Mouse (Mus musculus) heart, adult 9 months (tissue): ENCODE results near the gene Gm21976.

ENCODE experiments used
- DNase-seq, 2 experiments: peaks; one replicate each; pipeline ENCODE4 v3.0.0; 2022; ENCODE audit warnings: low spot score in 2 of 2

Gm21976 gene

GRCm38 (mm10) chr13:98279686-98280085, at the start of gene Gm21976:
Gene Gm21976, plus strand, starts transcription at chr13:98279887.
- DNase-seq: no peak

DNA sequence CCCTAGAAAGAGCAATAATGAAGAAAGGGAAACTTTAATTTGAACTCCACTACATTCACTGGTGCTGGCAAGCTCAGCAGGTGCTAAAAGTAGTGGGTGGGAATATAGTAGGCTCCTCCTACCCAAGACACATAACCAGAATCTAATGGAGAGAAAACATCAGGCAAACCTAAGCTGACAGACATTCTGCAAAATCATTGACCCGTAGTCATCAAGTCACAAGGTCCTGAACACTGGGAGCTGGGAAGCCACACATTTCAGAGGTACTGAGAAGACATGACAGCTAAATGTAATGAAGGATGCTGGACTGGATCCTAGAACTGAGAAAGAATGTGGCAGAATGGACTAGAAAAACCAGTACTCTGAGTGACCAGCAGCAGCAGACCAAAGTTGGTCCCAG, 49.2 kb upstream of the Gm21976 start:
- no peak for DNase-seq

GRCm38 (mm10) chr13:98235451-98235850, 44.2 kb upstream of the Gm21976 start:
- no peak for DNase-seq

GRCm38 (mm10) chr13:98239978-98240641, 39.6 kb upstream of the Gm21976 start:
- peak in 1 of 2 experiments; percentile 47 for DNase-seq

DNA sequence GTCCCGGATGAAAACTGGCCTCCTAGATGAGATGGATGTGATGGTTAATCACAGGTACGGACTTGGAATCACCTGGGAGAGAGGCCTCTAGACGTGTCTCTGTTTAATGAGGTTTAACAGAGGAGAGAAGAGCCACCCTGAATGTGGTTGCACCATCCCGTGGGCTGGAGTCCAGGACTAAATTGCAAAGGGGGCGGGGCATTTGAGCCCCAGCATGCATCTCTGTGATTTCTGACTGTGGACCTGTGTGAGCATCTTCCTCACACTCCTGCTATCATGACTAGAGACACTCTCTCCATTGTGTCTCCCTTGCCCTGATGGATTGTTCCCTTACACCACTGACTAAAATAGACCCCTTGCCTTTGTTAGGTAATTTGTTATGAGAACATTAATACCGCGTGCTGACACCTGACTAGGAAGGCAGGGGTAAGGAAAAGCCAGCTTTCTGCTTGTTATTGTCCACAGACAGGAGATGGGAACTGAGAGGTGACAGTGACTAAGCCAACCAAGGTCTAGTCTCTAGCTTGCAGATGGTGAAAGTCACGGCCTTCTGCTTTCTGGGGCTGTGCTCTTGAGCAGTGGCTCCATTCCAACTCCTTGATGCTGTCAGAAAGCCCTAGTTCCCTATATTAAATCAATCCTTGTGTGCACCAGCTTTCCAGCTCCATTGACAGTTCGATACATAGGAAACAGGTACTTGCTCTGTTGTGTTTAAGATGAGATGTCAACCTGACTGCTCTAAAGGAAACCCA, 38.0 kb upstream of the Gm21976 start:
- DNase-seq: no peak

DNA sequence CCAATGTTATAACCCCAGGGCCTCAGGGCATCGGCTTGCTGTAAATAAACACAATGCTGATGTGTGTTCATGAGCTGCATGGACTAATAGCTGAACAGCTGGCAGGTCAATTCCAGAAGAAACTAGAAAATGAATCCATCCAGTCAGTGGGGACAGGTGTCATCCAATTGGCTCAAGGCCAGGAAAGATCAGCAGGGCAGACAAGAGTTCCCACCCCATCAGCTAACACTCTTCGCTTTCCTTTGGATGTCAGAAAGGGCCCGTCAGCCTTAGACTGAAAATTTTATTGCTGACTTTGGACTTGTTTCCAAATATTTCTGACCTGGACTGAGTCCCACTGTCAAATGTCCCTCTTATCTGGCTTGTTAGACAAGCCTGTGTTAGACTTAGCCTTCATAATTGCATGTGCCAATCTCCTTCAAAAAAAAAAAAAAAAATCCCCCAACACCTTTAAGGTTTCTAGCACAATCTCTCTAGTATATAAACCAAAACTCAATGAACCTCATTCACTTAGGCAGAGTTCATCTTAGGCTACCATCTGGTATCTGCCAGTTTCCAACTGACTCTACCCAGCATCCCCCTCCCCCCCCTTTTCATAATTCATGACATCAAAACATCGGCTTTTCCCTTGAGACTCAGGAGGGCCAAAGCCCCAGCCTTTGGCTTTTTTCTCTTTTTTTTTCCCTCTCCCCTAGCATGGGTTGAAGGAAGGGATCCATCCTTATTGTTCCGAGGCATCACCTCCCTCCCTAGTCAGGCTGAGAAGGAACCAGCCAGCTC, 34.9 kb upstream of the Gm21976 start:
- no peak for DNase-seq

GRCm38 (mm10) chr13:98245386-98245785, 34.3 kb upstream of the Gm21976 start:
- DNase-seq: no peak

DNA sequence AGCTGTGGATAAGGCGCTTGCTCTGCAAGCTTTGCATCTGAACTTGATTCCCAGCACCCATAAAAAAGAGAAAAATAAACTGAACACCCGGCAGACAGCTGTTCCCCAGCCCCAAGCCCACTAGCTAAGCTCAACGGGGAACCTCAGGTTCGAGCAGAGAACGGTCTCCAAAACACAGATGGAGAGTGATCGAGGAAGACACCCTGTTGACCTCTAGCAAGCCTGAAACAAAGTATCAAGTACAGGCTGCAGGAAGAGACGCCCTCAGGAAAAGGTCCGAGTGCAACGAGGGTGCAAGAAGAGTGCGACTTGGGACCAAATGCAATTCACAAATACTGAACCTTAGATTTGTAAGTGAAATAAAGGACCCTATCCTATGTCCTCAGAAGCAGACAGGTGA, 30.1 kb upstream of the Gm21976 start:
- no peak for DNase-seq

DNA sequence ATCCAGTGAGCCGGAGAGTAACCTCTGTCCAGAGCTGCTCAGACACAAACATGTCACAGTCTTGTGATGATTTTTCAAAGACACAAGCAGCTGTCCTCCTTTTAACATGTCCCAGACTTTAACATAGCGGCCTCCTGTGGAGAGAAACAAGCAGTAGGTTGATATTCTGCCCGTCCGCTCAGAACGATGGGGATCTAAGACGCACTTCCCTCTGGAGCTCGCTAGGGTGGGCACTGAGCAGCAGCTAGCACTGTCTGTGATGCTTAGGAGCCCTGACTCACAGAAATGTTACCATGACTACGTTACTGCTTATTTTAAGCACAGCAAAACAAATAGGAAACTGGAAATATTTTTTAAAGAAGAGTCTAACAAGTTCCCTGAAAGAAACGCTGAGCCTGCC, 24.8 kb upstream of the Gm21976 start:
- no peak for DNase-seq

GRCm38 (mm10) chr13:98262636-98263457, 16.8 kb upstream of the Gm21976 start, which contains the start of the genes Utp15 and Ankra2:
Gene Utp15, minus strand, starts transcription at chr13:98263041.
Gene Ankra2, plus strand, starts transcription at chr13:98263074.
- DNase-seq: peak; percentile 95 to 97

DNA sequence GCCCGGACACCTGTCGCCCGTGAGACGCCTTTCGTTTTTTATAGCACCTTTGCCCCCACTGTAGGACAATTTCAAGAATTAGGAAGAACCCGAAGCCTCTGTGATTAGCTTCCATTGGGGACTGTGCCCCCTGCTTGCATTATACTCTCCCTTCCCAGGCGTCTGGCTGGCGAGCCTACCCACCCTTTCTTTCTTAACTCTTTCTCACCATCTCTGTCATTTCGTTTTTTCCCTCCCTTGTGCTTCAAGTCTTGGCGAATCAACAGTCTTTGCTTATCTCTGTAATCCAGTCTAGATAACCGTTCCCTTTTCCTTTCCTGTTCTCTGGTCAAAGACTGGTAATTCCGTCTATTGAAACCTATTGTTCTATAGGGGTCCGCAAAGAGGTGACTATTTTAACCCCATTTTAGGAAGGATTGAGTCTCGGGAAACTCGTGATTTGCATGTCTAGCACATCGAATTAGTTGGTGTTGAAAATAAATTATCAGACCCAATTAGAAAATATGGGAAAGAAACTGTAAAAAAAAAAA, 16.2 kb upstream of the Gm21976 start:
- DNase-seq: no peak

GRCm38 (mm10) chr13:98264111-98264510, 15.6 kb upstream of the Gm21976 start:
- DNase-seq: no peak

- no peak for DNase-seq
Observed at GRCm38 (mm10) chr13:98274023-98274422, 5.7 kb upstream of the Gm21976 start.

DNA sequence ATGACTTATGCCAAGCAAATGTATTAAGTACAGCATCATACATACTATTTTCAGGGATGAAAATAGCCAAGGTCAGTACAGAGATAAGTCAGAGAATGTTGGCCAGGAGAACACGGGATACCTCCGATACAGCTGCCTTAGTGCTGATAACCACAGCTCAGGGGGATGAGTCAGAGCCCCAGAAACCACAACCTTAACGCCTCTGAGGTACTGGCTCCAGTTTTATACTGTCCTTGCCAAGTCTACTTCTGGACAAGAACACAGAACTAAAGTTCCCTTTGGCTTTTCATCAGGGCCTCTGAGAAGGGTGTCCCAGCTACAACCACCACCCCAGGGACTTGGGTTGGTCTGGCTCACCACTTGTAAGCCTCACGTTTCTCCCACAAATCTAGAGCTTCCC, 4.0 kb upstream of the Gm21976 start:
- DNase-seq: peak; percentile 61 to 62

- no peak for DNase-seq
Observed at GRCm38 (mm10) chr13:98276253-98276652, 3.4 kb upstream of the Gm21976 start.

- DNase-seq: no peak
Observed at GRCm38 (mm10) chr13:98277501-98277900, 2.2 kb upstream of the Gm21976 start.

DNA sequence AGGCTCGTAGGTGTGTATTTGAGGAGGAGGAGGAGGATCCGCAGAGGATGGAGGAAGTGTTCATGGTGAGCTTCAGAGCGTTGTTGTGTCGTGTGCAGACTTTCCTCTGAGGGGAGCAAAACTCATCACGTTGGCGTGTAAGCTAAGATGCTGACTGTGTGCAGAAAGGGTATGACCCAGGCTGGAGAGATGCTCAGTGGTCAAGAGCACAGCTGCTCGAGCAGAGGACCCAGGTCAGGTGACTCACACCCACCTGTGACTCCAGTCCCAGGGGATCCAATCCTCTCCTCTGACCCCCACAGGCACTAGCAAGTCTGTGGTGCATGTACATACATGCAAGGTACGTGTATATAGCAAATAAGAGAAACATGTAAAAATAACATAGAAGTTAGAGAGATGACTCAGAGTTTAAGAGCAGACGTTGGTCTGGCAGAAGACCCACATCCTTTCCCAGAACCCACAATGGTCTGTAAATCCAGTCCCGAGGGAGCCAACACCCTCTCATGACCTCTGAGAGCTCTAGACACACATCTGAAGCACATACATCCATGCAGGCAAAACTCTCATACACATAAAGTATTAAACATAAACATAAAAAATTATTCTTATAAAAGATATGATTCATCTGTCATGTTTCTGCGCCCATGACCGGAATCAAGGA, 1.4 kb downstream of the Gm21976 start:
- DNase-seq: no peak

DNA sequence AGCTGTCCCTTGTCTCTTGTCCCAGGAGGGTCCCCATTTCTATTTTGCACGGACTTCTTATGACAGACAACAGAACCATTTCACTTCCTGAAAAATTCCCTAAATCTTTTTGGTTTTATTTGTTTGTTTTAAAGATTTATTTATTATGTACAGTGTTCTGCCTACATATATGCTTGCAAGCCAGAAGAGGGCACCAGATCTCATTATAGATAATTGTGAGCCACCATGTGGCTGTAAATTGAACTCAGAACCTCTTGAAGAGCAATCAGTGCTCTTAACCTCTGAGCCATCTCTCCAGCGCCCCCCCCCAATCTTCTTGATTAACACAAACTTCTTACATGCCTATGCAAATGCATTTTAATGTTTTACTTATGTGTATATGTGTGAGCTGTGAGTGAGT, 11.0 kb downstream of the Gm21976 start:
- DNase-seq: no peak

DNA sequence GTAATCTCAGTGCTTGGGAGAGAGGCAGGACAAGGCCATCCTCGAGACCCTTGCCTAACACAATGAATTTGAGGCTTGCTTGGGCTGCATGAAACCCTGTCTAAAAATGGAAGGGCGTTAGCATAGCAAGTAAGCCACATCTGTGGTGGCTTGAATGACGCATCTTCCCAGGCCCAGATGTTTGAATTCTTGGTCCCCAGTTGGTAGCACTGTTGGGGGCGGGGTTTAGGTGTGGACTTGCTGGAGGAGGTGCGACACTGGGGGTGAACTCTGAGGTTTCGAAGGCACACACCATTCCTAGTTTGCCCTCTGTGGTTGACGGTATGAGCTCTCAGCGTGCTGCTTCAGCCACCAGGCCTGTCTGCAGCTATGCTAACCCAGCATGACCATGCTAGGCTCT, 12.0 kb downstream of the Gm21976 start:
- DNase-seq: no peak

- no peak for DNase-seq
Observed at GRCm38 (mm10) chr13:98296072-98296471, 16.4 kb downstream of the Gm21976 start.
